Mouse (Mus musculus) WW6 (cell line): Measurements from ENCODE around the gene Lrwd1.
A peak's percentile ranks its signal among the peaks of the same experiment; 100 is the strongest.

Experiments used
- DNase-seq: peaks from one replicate; pipeline ENCODE4 v3.0.0-alpha.2; 2013; ENCODE audit warnings: low read depth, low spot score

Gene Lrwd1

GRCm38 (mm10) chr5:136091927-136092326, 43.9 kb downstream of the Lrwd1 start:
- no peak for DNase-seq

DNA sequence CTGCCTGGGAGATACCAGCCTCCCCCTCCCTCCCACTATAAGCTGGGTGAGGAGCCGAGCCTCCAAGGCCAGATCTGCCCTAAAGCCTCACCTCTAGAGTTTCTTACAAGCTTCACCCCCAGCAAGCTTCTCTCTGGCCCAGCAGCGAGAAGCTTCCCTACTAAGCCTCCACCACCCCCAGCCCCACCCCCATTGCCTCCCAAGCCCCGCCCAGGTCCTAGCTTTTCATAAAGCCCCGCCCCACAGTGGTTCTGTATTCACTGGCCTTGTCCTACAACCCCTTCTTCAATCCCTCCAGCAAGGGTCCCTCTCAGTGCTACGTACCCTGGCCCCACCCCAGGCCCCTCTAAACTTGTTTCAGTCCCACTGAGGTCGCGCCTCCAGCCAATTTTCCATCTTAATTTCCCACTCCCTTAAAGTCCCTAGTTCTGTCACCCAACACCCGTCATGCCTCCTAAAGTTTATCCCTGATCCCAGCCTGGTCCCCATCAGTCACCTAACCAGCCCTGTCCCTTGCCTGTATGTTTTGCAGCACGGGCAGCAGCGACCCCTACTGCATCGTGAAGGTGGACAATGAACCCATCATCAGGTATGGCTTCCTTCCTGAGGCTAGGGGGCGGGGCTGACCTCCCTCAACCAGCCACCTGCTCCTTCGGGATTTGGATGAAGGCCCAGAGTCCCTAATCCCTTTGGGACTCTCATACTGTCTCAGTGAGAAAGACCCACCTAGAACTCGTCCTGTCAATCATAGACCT, 46.9 kb downstream of the Lrwd1 start:
- no peak for DNase-seq

DNA sequence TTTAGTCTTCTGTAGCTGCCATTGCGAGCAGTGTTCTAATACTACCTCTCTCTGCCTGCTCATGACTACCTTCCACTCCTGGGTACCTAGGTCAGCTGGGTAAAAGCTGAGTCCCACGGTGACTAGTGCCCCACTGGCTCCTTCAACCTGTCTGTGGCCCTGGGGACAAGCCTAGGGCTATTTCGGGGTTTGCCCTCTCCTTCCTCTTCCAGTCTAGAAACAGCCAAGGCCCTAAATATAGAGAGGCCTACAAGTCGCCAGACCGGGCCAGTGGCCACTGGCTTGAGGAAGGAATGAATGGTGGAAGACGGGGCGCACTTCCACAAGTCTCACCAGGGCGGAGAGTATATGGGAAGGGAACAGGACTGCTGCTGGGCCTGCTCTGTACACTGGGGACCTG, 49.6 kb downstream of the Lrwd1 start:
- DNase-seq = no peak

GRCm38 (mm10) chr5:136084891-136085651, 50.8 kb downstream of the Lrwd1 start:
- DNase-seq = no peak

- DNase-seq = no peak
Observed at GRCm38 (mm10) chr5:136084144-136084881, 51.6 kb downstream of the Lrwd1 start.

GRCm38 (mm10) chr5:136083669-136084107, 52.2 kb downstream of the Lrwd1 start, which contains the start of gene Rasa4:
TSS of gene Rasa4 (plus strand) at chr5:136083916.
- peak; percentile 87 for DNase-seq

GRCm38 (mm10) chr5:136082345-136082744, 53.5 kb downstream of the Lrwd1 start:
- no peak for DNase-seq

GRCm38 (mm10) chr5:136078136-136078535, 57.7 kb downstream of the Lrwd1 start:
- no peak for DNase-seq

GRCm38 (mm10) chr5:136077001-136077550, 58.8 kb downstream of the Lrwd1 start:
- DNase-seq = no peak

DNA sequence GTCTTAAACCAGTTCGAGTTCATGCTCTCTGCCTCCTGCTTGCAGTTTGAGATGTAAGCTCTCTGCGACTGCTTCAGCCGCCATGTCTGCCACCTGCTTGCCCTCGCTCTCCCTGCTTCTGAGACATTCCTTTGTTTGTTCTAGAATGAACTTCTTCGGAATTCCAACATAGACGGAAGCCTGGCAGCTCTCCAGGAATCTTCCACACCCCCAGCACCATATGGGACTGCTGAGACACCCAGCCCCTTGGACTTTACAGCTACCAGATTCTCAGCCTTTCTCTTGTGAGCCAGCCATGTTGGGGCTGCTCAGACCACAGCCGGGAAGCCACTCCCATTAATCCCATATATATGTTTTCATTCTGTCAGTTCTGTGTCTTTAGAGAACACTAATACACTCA, 59.6 kb downstream of the Lrwd1 start:
- no peak for DNase-seq

DNA sequence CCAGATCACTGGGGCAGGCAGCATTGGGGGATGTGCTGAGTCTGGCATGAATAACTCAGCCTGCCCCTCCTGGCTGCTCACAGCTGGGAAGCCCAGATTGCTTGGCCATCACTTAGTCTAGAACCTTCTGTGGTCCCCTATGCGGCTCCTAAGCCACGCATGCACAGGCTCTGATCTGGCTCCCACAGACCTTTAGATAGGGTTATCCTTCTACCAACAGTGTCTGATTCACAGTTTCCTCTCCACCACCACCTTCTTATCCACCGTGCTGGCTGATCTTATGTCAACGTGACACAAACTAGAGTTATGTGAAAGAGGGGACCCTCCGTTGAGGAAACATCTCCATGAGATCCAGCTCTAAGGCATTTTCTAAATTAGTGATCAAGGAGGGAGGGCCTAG, 60.8 kb downstream of the Lrwd1 start:
- DNase-seq = no peak

DNA sequence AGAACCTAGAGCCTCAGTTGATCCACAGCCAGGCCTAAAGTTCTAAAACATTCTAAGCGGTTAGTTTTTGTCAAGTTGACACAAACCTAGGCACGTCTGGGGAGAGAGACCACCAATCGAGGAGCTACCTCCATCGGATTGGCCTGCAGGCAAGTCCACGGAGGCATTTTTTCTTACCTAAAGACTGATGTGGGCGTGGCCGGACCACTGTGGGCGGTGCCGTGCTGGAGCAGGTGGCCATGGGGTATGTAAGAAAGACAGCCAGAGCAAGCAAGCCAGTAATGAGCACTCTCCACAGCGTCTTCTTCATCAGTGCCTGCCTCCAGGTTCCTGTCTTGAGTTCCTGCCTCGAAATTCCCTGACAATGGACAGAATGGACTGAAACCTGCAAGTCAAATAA, 62.3 kb downstream of the Lrwd1 start:
- no peak for DNase-seq

DNA sequence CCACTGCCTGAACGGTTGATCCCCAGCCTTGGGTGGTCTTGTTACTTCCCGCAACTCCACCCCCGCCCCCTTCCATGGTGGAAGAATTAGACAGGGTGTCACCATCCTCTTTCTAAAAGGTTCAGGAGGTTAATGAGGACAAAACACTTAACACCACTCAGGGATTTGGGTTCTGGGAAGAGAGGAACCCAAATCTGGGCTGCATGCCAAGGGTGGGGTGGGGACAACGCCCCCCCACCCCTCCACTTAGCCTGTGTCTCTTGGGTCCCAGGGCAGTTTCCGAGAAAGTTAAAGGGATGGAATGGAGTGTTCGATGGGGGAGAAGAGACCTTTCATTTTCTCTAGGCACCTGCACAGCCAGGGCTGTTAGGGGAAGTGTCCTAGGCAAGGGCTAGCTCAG, 62.8 kb downstream of the Lrwd1 start:
- no peak for DNase-seq
